Mouse (Mus musculus) frontal cortex, adult (tissue): ENCODE measurements around the gene Dock4.

ENCODE experiments used
- ATAC-seq: cut with Nextera tagmentation; 2 replicates; pipeline ENCODE4 v1.9.2; 2017; ENCODE audit warnings: mild to moderate bottlenecking, moderate library complexity, mixed read lengths; ENCODE audit not compliant: low TSS enrichment

The Dock4 gene

GRCm38 (mm10) chr12:40445648-40446449 lies at the start of gene Dock4, which contains the start of gene Zfp277:
TSS of gene Dock4 (plus strand) at chr12:40445952.
TSS of gene Zfp277 (minus strand) at chr12:40445902.
- peak; percentile 93 for ATAC-seq

GRCm38 (mm10) chr12:40398916-40399315 lies 46.8 kb upstream of the Dock4 start:
- no peak for ATAC-seq

- no peak for ATAC-seq
These were observed 46.4 kb upstream of the Dock4 start for GRCm38 (mm10) chr12:40399386-40399785.

- ATAC-seq, result 0 out of 2 replicates have a peak, but pooled peaks have one; percentile 50
These were observed 45.9 kb upstream of the Dock4 start for GRCm38 (mm10) chr12:40399812-40400211.

GRCm38 (mm10) chr12:40414682-40415311 lies 31.0 kb upstream of the Dock4 start:
- peak; percentile 98 for ATAC-seq

- peak; percentile 44 for ATAC-seq
These were observed 30.3 kb upstream of the Dock4 start for GRCm38 (mm10) chr12:40415312-40415925.

GRCm38 (mm10) chr12:40417257-40417656 lies 28.5 kb upstream of the Dock4 start:
- no peak for ATAC-seq

GRCm38 (mm10) chr12:40424991-40425390 lies 20.8 kb upstream of the Dock4 start:
- no peak for ATAC-seq

- no peak for ATAC-seq
These were observed 18.1 kb upstream of the Dock4 start for GRCm38 (mm10) chr12:40427606-40428005.

- ATAC-seq, result no peak
These were observed 15.8 kb upstream of the Dock4 start for GRCm38 (mm10) chr12:40429976-40430375.

- 0 out of 2 replicates have a peak, but pooled peaks have one; percentile 7 for ATAC-seq
These were observed 14.7 kb upstream of the Dock4 start for GRCm38 (mm10) chr12:40431075-40431474.

- ATAC-seq, result no peak
These were observed 11.7 kb upstream of the Dock4 start for GRCm38 (mm10) chr12:40434101-40434500.

- no peak for ATAC-seq
These were observed 7.7 kb upstream of the Dock4 start for GRCm38 (mm10) chr12:40438049-40438448.

- peak; percentile 17 for ATAC-seq
These were observed 546 bp upstream of the Dock4 start for GRCm38 (mm10) chr12:40445206-40445605.

- ATAC-seq, result peak; percentile 20
These were observed 964 bp downstream of the Dock4 start for GRCm38 (mm10) chr12:40446450-40447381.

- ATAC-seq, result no peak
These were observed 2.0 kb downstream of the Dock4 start for GRCm38 (mm10) chr12:40447561-40448355.

GRCm38 (mm10) chr12:40449119-40449795 lies 3.5 kb downstream of the Dock4 start:
- ATAC-seq, result no peak

GRCm38 (mm10) chr12:40456517-40456916 lies 10.8 kb downstream of the Dock4 start:
- ATAC-seq, result no peak

- no peak for ATAC-seq
These were observed 13.2 kb downstream of the Dock4 start for GRCm38 (mm10) chr12:40458977-40459376.

GRCm38 (mm10) chr12:40459673-40460265 lies 14.0 kb downstream of the Dock4 start:
- no peak for ATAC-seq
